Mouse (Mus musculus): ENCODE data around the gene Herpud1. TPM values are rescaled to one million over a fixed set of nuclear protein-coding genes. Genes with fewer than 3 reads are reported as not detected.
"Not testable (repeated sequence)": the region's sequence is repeated elsewhere in the genome, so short reads cannot be mapped to it uniquely, and the experiment has no call there.

Herpud1 gene
- polyA plus RNA-seq, 1 experiment from 2014 or later, result 56.1 TPM

GRCm38 (mm10) chr8:94390910-94391309 is 4.7 kb downstream of the Herpud1 start:
- no peaks in the 10 kb centered on the region for H3K27me3 ChIP-seq
- H3K4me1 ChIP-seq, result 0 out of 2 replicates have a peak, but pooled peaks cover 3% of the 10 kb centered on the region
- no peaks in the 10 kb centered on the region for H3K9me3 ChIP-seq
- H3K36me3 ChIP-seq, result peaks cover 61% of the 10 kb centered on the region
- H3K27ac ChIP-seq, result no peak overlapping the region
- WGBS, result 93% methylated on average over 8 of the region's 8 CpGs
- no peak overlapping the region for H3K4me3 ChIP-seq
- H3K4me2 ChIP-seq, result no peak overlapping the region
- H3K9ac ChIP-seq, result no peak overlapping the region
- ATAC-seq (ENCODE audit: insufficient number of reproducible peaks, insufficient read depth, low FRiP score, low TSS enrichment, low read depth), result no peak

- H3K36me3 ChIP-seq, result peaks cover 65% of the 10 kb centered on the region
Measured at GRCm38 (mm10) chr8:94392147-94392546, 5.9 kb downstream of the Herpud1 start.

GRCm38 (mm10) chr8:94392648-94393047 is 6.4 kb downstream of the Herpud1 start:
- no peak overlapping the region for H3K9ac ChIP-seq
- H3K27me3 ChIP-seq, result no peaks in the 10 kb centered on the region
- no peak overlapping the region for H3K27ac ChIP-seq
- H3K36me3 ChIP-seq, result peaks cover 65% of the 10 kb centered on the region
- ATAC-seq (ENCODE audit: insufficient number of reproducible peaks, insufficient read depth, low FRiP score, low TSS enrichment, low read depth), result no peak
- 84% methylated on average over 6 of the region's 6 CpGs for WGBS
- H3K4me1 ChIP-seq, result 0 out of 2 replicates have a peak, but pooled peaks cover 3% of the 10 kb centered on the region
- H3K4me3 ChIP-seq, result no peak overlapping the region
- no peak overlapping the region for H3K4me2 ChIP-seq
- no peaks in the 10 kb centered on the region for H3K9me3 ChIP-seq

More at GRCm38 (mm10) chr8:94392147-94392546, 5.9 kb downstream of the Herpud1 start:
- Histone ChIP-seq H3K9me3 (no peaks in the 10 kb centered on the region), H3K27ac (no peak overlapping the region), H3K9ac (no peak overlapping the region), H3K27me3 (no peaks in the 10 kb centered on the region), H3K4me3 (no peak overlapping the region), H3K4me2 (no peak overlapping the region), H3K4me1 (0 out of 2 replicates have a peak, but pooled peaks cover 3% of the 10 kb centered on the region)
- no peak for ATAC-seq (ENCODE audit: insufficient number of reproducible peaks, insufficient read depth, low FRiP score, low TSS enrichment, low read depth)
- 77% methylated on average over 12 of the region's 12 CpGs for WGBS

- Histone ChIP-seq H3K9ac (no peak overlapping the region), H3K4me3 (no peak overlapping the region), H3K27ac (no peak overlapping the region), H3K4me1 (no peaks in the 10 kb centered on the region), H3K4me2 (no peak overlapping the region), H3K27me3 (no peaks in the 10 kb centered on the region), H3K36me3 (peaks cover 49% of the 10 kb centered on the region), H3K9me3 (no peaks in the 10 kb centered on the region)
- WGBS, result 85% methylated on average over 6 of the region's 6 CpGs
- no peak for ATAC-seq (ENCODE audit: insufficient number of reproducible peaks, insufficient read depth, low FRiP score, low TSS enrichment, low read depth)
Measured at GRCm38 (mm10) chr8:94395851-94396540, 9.8 kb downstream of the Herpud1 start.

DNA sequence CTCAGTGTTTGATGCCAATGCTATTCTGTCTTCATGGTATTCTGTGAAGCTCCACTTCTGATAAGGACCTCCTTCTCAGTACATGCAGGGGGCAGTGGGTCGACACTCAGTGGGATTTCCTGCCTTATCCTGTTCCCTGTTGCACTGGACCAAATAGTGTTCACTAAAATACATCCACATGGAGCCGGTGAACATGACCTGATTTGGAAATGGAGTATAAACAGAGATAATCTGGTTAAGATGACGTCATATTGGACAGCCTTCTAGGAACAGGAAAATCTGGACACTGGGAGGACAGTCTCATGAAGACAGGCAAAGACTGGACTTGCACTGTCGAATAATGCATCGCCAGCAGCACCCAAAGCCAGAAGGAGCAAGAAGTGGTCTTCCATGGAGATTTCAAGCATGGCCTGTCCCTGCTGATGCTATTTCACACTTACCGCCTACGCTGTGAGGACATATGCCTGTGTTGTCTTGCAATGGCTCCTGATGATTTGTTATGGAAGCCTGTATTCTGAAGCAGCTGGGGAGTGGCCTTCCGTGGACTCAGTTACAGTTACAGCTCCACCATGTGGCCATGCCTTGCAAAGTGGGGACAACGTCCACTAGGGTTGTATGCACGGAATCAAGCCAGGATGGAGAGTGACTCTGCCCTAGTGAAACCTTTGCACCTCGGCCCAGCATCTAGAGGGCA is 10.9 kb downstream of the Herpud1 start:
- Histone ChIP-seq H3K9me3 (no peaks in the 10 kb centered on the region), H3K4me1 (no peaks in the 10 kb centered on the region), H3K4me3 (no peak overlapping the region), H3K9ac (no peak overlapping the region), H3K27me3 (no peaks in the 10 kb centered on the region), H3K27ac (no peak overlapping the region), H3K4me2 (no peak overlapping the region), H3K36me3 (peaks cover 38% of the 10 kb centered on the region)
- 64% methylated on average over 11 of the region's 11 CpGs for WGBS
- ATAC-seq (ENCODE audit: insufficient number of reproducible peaks, insufficient read depth, low FRiP score, low TSS enrichment, low read depth), result no peak

DNA sequence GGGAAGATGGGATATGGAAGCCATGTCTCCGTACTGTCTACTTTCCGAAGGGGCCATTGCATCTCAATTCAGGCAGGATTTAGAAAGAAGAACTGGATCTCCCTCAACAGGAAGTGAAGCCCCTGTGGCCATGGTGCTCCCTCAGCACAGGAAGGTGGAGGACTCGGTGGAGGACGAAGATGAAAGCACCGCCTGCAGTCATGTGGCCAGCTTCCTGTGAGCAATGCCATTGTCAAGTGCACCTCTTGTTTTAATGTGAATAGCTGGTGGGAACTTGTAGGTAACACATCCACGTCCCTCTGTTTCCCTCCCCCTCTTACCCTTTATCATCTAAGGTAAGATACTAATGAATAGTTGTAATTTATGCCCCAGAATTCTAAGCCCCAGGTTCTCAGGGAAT is 12.3 kb downstream of the Herpud1 start:
- WGBS, result 80% methylated on average over 6 of the region's 6 CpGs

DNA sequence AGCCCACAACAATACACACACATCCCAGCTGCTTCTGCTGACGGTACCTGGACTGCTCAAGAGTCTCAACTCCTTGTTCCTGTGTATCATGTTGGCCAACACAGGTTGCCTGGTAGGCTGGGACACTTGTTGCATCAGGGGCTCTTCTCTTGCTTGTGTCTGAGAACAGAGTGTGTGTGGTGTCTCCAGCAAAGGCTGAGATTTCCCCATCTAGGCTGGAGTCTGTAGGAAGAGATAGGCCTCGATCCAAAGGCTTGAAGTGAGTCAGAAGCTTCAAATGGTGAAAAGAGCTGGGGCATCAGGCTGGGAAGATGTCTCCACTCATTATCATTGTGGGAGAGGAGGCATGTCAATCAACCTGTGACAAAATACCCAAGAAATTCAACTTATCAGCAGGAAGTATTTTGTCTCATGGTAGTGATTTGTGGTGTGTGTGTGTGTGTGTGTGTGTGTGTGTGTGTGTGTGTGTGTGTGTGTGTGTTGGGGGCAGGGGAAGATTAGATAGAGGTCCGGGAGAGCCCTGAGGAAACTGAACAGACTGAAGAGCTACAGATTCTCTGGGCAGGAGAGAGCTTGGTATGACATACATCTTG is 13.2 kb downstream of the Herpud1 start:
- 76% methylated on average over 3 of the region's 3 CpGs for WGBS
- Histone ChIP-seq H3K9me3 (no peaks in the 10 kb centered on the region), H3K4me1 (no peaks in the 10 kb centered on the region), H3K9ac (no peak overlapping the region), H3K36me3 (peaks cover 20% of the 10 kb centered on the region), H3K27me3 (no peaks in the 10 kb centered on the region), H3K27ac (no peak overlapping the region), H3K4me3 (no peak overlapping the region), H3K4me2 (no peak overlapping the region)
- ATAC-seq (ENCODE audit: insufficient number of reproducible peaks, insufficient read depth, low FRiP score, low TSS enrichment, low read depth), result no peak

More for the DNA sequence above, 12.3 kb downstream of the Herpud1 start:
- peaks cover 28% of the 10 kb centered on the region for H3K36me3 ChIP-seq
- H3K27ac ChIP-seq, result no peak overlapping the region
- no peaks in the 10 kb centered on the region for H3K27me3 ChIP-seq
- H3K4me1 ChIP-seq, result no peaks in the 10 kb centered on the region
- H3K9ac ChIP-seq, result no peak overlapping the region
- H3K4me3 ChIP-seq, result no peak overlapping the region
- H3K9me3 ChIP-seq, result no peaks in the 10 kb centered on the region
- H3K4me2 ChIP-seq, result no peak overlapping the region
- no peak for ATAC-seq (ENCODE audit: insufficient number of reproducible peaks, insufficient read depth, low FRiP score, low TSS enrichment, low read depth)

DNA sequence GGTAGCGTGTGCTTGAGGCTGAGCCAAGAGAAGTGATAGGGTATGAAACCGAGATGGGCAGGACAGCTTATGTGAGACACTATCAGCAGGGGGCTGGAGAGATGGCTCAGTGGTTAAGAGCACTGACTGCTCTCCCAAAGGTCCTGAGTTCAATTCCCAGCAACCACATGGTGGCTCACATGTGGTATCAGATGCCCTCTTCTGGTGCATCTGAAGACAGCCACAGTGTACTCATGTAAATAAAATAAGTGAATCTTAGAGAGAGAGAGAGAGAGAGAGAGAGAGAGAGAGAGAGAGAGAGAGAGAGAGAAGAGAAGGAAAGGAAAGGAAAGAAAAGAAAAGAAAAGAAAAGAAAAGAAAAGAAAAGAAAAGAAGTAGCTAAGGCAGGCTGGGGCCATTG is 13.7 kb downstream of the Herpud1 start:
- H3K27me3 ChIP-seq; H3K9me3 ChIP-seq; H3K4me3 ChIP-seq; H3K27ac ChIP-seq; H3K4me2 ChIP-seq; H3K9ac ChIP-seq; ATAC-seq (ENCODE audit: insufficient number of reproducible peaks, insufficient read depth, low FRiP score, low TSS enrichment, low read depth); H3K4me1 ChIP-seq: not testable (repeated sequence)
- H3K36me3 ChIP-seq, result peaks cover 15% of the 10 kb centered on the region
- 92% methylated on average over 2 of the region's 2 CpGs for WGBS

- Histone ChIP-seq H3K4me3 (no peak overlapping the region), H3K36me3 (no peaks in the 10 kb centered on the region), H3K9me3 (no peaks in the 10 kb centered on the region), H3K4me2 (no peak overlapping the region), H3K9ac (no peak overlapping the region), H3K27me3 (no peaks in the 10 kb centered on the region), H3K27ac (no peak overlapping the region), H3K4me1 (no peaks in the 10 kb centered on the region)
- WGBS, result 66% methylated on average over 8 of the region's 8 CpGs
- no peak for ATAC-seq (ENCODE audit: insufficient number of reproducible peaks, insufficient read depth, low FRiP score, low TSS enrichment, low read depth)
Measured at GRCm38 (mm10) chr8:94408443-94409080, 22.3 kb downstream of the Herpud1 start.

DNA sequence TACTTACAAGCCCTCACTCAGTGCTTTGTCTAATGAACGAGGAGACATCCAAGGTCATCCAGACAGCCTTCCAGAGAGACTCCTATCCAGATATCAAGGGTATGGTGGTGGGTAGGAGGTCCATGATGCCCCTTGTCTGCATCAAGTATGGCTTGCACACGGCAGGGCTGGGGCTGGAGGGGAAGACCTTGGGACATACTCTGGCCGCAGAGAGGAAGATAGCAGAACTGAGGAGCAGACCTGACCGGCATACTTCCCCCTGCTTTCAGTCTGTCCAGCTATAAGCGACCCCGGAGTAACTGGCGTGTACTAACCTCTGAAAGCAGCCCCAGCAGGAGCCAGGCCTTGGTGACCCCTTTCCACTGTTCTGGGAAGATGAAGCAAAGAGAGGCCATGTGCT is 23.3 kb downstream of the Herpud1 start:
- no peak for ATAC-seq (ENCODE audit: insufficient number of reproducible peaks, insufficient read depth, low FRiP score, low TSS enrichment, low read depth)
- WGBS, result 87% methylated on average over 7 of the region's 7 CpGs
- Histone ChIP-seq H3K4me2 (no peak overlapping the region), H3K36me3 (no peaks in the 10 kb centered on the region), H3K9ac (no peak overlapping the region), H3K27me3 (no peaks in the 10 kb centered on the region), H3K4me3 (no peak overlapping the region), H3K4me1 (no peaks in the 10 kb centered on the region), H3K27ac (no peak overlapping the region), H3K9me3 (no peaks in the 10 kb centered on the region)

GRCm38 (mm10) chr8:94412518-94412917 is 26.3 kb downstream of the Herpud1 start:
- no peaks in the 10 kb centered on the region for H3K4me1 ChIP-seq
- H3K4me2 ChIP-seq, result no peak overlapping the region
- no peaks in the 10 kb centered on the region for H3K9me3 ChIP-seq
- H3K4me3 ChIP-seq, result no peak overlapping the region
- no peak for ATAC-seq (ENCODE audit: insufficient number of reproducible peaks, insufficient read depth, low FRiP score, low TSS enrichment, low read depth)
- H3K27ac ChIP-seq, result no peak overlapping the region
- no peak overlapping the region for H3K9ac ChIP-seq
- H3K36me3 ChIP-seq, result no peaks in the 10 kb centered on the region
- H3K27me3 ChIP-seq, result no peaks in the 10 kb centered on the region
- WGBS, result 88% methylated on average over 6 of the region's 6 CpGs
